Mouse (Mus musculus) c-Kit-negative CD71-positive TER-119-positive erythroid progenitor cells, embryonic 14.5 days (primary cell): Measurements from ENCODE around the gene Rhobtb1.

Experiments
- DNase-seq: peaks from one replicate; pipeline ENCODE4 v3.0.0-alpha.2; 2013; ENCODE audit warnings: low read depth, low spot score

Gene Rhobtb1

DNA sequence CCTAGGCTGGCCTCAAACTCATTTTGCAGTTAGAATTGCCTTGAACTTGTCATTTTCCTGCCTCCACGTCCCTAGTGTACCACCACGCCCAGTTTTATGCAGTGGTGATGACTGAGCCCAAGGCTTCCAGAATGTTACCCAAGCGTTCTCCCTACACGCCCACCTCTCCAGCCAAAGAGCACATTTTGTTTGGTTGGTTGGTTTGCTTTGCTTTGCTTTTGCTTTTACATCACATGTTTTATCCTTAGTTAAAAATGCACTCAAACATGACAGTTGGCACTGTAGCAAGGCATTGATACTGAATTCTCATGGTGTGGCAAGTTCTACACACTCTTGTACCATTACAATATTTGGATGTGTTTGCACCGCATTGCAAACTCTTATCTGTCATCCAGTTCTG, 12.0 kb downstream of the Rhobtb1 start:
- no peak for DNase-seq

DNA sequence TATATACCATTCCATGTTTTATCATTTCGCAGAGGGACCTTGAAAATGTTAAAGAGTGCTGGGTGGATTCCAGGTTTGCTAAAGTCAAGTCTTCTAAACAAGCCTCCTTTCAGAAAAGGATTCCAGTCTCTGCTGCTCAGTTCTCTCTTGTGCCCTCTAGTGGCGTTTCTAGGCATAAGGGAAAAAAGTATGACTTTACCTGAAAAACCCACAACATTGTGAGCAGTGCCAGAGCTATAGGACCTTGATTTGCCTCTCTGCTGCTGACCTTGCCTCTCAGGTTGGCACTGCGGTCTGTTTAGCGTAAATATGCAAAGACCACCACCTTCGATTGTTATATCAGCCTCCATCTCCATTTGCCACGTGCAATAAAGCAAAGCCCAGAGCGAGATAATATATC, 13.9 kb downstream of the Rhobtb1 start:
- DNase-seq: no peak

GRCm38 (mm10) chr10:69165847-69166246, 14.6 kb downstream of the Rhobtb1 start:
- no peak for DNase-seq

GRCm38 (mm10) chr10:69166514-69166913, 15.3 kb downstream of the Rhobtb1 start:
- no peak for DNase-seq

GRCm38 (mm10) chr10:69172412-69172811, 21.2 kb downstream of the Rhobtb1 start:
- DNase-seq: no peak

DNA sequence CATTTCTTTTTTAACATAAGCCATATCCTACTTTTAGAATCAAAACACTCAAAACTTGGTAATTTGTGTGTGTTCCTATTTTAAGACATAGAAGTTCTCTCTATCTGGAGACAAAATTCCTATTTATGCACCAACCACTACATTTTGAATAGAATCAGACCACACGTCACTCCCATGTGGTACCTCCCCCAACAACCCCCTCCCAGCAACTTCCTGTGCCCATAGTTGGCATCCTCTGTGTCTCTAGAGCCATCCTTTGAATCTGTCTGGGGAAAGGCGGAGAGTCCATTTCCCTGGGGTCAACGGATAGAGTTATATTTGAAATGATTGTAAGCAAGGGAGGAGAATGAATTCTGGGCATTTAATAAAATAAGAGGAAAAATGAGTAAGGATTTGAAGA, 24.9 kb downstream of the Rhobtb1 start:
- DNase-seq: no peak

DNA sequence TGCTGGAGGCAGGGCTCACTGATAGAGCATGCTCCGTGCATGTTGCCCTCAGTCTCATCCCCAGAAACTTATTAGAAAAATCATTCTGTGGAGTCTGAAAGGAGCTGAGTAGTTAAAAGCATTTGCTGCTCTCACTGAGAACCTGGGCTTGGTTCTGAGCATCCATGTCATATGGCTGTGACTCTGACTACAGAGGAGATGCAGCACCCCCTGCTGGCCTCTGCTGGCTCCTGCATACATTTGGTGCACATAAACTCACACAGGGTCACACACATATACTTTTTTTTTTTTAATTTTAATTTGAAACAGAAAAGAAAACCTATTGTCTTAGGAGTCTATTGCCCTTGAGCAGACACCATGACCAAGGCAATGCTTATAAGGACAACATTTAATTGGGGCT, 28.1 kb downstream of the Rhobtb1 start:
- no peak for DNase-seq

- DNase-seq: no peak
Measured at GRCm38 (mm10) chr10:69180997-69181396, 29.8 kb downstream of the Rhobtb1 start.

DNA sequence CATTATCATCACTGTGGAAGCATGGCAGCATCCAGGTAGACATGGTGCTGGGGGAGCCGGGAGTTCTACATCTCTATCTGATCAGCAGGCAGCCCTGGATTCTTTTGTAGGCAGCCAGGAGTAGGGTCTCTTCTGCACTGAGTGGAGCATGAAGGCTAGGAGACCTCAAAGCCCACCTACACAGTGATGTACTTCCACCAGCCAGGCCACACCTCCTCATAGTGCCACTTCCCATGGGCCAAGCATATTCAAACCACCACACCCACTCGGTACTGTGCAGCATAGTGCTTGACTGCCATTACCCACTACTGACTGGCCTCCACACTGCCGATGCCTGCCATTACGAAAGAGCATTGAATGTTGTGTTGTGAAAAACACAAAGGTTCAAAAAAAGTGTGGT, 33.7 kb downstream of the Rhobtb1 start:
- DNase-seq: no peak

DNA sequence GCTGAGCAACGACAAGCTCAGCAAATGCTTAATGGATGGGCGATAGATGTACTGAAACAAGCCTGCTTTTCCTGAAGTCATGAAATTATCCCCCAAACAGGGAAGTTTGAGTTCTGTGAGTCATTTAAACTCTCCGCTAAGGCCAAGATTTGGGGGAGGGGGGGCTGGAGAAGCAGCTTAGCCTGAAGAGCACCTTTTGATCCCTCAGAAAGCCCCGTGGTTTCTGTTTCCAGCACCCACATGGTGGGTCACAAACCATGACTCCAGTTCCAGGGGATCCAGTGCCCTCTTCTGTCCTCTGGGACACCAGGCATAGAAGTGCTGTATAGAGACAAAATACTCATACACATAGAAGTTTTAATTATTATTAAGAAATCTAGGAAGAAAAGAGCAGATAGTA, 34.2 kb downstream of the Rhobtb1 start:
- DNase-seq: no peak

DNA sequence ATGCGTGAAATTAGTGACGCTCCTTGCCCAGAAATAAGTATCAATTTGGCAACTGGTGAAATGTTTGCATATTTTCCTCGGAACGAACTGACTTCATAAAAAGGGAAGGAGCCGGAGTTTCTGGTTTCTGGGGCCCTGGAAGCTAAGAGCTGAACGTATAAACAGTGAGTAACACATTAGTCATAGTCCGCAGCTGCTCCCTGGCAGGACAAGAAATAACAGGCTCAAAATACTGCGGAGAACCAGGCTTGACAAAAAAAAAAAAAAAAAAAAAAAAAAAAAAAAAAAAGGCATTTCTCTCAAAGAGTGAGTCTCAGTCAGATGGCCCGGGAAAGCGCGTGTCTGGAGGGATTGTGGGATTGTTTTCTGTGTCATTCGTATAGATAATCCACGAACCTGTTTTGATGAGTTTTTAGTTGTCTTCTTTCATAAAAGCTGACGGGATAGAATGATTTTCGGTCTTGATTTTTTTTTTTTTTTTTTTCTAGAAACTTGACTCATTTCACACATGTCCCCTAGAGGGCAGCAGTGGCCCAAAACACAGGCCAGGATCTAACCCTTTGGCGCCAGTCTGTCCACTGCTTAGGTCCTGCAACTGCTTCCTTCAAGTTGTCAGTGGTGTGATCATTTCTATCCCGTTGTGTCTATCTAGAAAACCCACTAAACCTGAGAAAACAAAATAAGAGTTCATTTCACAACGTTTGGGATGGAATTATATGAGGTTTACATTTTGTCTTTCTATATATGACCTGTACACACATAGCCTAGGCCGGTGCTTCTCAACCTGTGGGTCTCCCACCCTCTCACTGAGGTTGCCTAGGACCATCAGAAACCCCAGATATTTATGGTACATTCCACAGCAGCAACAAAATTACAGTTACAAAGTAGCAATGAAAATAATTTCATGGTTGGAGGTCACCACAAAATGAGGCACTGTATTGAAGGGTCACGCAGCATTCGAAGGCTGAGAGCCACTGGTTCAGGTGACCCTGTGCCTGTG, 35.0 kb downstream of the Rhobtb1 start:
- no peak for DNase-seq

GRCm38 (mm10) chr10:69187773-69188443, 36.7 kb downstream of the Rhobtb1 start:
- no peak for DNase-seq

DNA sequence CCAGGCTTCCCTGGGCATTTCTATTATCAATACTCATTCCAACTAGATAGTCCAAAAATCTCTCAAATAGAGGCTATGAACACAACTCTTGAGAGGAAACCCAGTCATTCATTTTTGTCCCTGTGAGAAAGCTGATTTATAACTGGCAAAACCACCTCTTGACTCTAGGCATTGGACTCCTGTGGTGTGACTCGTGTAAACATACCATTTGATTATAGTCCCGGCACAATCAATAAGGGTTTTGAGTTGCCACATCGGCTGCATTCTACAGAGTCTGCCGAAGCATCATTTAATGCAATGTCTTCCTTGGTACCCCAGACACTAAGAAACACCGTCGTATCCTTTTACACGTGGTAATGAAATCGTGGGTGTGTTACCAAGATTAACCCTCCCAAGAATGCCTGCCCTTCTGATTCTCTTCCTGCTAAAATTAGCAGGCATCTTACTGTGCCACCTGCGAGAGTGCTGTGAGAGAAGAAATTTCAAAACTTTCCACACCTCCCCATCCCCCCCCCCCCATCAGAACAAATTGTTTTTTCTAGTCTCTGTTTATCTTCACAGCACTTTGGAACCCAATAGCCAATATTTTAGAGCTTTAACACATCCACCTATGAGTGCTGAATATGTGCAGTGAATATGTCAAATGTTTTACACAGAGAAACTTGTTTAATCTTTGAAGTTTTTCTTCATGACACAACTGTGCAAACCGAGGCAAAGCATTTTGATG, 39.4 kb downstream of the Rhobtb1 start:
- DNase-seq: no peak

DNA sequence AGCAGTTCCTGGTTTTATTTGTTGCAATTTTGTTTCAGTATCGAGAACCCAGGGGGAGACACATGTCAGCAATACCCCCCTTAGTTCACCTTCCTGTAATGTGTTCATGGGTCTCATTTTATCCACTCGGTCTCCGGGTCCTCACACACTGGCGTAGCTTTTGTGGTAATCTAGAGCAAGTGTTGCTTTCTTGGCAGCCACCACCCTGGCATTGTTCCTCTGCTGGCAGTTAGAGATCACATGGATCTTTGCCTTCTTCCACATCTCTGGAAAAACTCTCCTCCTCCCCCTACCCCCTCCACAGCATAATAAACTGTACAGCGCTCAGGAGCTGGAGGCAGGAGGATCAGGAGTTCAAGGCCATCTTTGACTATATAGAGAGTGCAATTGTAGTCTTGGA, 41.0 kb downstream of the Rhobtb1 start:
- DNase-seq: no peak

- DNase-seq: no peak
Measured at GRCm38 (mm10) chr10:69193721-69194120, 42.5 kb downstream of the Rhobtb1 start.

GRCm38 (mm10) chr10:69204677-69205400, 53.6 kb downstream of the Rhobtb1 start:
- DNase-seq: no peak

DNA sequence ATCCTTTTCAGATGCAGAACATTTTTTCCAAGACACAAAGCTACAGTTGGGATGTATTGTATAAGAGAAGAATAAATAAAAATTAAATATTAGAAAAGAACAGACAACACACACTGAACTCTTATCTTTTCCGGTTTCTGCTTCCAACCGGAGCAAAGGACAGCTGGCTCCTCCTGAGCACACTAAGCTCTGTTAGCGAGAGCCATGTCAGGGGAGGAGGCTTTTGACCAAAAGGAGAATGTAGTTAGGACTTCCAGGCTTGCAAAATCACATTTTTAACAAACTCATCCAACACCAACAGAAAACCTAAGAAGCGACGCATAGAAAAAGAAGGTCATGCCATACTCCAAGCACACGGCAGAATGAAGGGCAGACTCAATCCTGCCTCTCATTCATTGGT, 54.8 kb downstream of the Rhobtb1 start:
- DNase-seq: no peak

DNA sequence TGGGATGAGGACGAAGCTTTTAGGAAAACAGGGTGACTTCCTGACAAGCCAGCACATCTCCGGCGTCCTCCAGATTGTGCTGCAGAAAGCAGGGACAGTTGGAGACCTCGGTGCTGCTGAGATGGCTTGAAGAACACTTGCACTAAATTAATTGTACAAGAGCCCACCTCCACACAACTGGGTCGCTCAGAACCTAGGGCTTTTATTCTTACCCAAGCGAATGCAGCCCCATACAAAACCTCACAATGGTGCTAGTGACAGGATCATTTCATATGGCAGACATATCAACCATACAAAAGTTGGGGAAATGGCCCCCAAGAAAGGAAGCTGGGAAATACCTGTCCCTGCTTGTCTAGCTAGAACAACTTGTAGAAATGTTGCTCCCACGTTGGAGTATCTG, 56.2 kb downstream of the Rhobtb1 start:
- DNase-seq: no peak

DNA sequence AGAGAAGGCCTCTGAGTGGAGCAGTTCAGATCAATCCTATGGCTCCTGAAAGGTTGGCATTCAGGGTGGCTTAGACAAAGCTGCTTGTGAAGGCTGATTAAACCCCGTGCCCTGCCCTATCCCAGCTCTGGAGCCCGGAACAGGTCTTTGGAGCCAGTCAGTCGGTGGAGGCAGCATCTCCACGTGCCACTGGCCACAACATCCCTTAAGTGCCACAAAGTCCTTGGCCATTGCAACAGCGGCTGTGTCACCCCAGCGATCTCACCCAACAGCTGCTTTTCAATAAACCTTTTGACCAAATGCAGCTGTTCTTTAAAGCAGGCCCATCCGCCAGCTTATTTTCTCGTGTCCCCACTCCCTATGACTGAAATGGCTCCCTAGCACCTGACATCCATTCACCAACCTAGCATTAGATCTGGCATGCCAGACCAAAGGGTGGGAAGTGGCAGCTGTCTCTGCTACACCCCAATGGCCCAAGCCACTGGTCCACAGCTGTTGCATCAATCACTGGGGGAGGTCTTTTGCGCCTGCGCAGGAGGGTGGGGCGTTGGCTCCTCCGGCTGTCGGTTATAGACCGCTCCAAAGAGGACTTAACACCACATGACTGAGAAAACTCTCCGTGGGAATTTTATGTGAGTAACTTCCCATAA, 56.9 kb downstream of the Rhobtb1 start:
- no peak for DNase-seq

- no peak for DNase-seq
Measured at GRCm38 (mm10) chr10:69208705-69209104, 57.5 kb downstream of the Rhobtb1 start.

GRCm38 (mm10) chr10:69210006-69210405, 58.8 kb downstream of the Rhobtb1 start:
- DNase-seq: no peak
